Mouse (Mus musculus) G1E (cell line): ENCODE measurements at regions not wholly inside any gene's neighbourhood (a gene's known extent, or its start where the extent isn't known, plus 50 kb on each side); places are given as distances from the start of the nearest gene placed in this dataset.

Source experiments
- CTCF ChIP-seq: IDR thresholded peaks from 2 replicates; pipeline ENCODE4 v1.5.1; 2012; ENCODE audit warnings: low read depth, low read length, inconsistent platforms, mixed read lengths
- GATA1 ChIP-seq: IDR thresholded peaks from 2 replicates; pipeline ENCODE4 v1.6.1; 2012; ENCODE audit warnings: borderline replicate concordance, low read length, inconsistent platforms, mixed read lengths
- POLR2AphosphoS5 ChIP-seq: IDR thresholded peaks from 2 replicates; pipeline ENCODE4 v1.6.1; 2012; ENCODE audit warnings: low read depth, low read length, inconsistent platforms; ENCODE audit not compliant: insufficient replicate concordance
- TAL1 ChIP-seq: conservative IDR thresholded peaks from 2 replicates; pipeline ENCODE4 v1.6.1; 2012; ENCODE audit warnings: low read depth, low read length, inconsistent platforms, mixed read lengths

DNA sequence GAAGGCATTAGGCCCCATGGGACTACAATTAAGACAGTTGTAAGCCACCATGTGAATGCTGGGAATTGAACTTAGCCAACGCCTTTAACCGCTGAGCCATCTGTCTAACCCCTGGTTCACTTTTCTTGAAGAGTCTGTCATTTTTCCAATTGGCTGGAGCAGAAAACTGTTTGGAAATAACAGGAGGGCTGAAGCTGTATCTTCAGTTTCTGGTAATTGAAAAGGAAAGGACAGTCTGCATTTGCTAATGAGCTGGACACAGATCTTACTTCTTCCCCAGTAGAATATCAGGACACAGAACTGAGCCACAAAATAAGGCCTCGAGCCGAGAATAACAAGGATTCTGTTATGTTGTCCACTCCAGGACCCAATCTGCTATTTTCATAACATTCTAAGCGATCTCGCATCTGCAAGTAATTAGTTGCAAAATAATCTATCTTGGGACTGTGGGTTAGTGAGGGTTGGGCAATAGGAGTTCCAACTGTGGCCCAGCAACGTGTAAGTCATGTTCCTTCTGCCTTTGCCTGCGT is 277.4 kb upstream of the Bmper start:
- TF ChIP-seq CTCF (no peak), TAL1 (no peak), GATA1 (no peak), POLR2AphosphoS5 (no peak)
